9 mouse cellular contexts compared by ENCODE assay signal in the genomic region with DNA sequence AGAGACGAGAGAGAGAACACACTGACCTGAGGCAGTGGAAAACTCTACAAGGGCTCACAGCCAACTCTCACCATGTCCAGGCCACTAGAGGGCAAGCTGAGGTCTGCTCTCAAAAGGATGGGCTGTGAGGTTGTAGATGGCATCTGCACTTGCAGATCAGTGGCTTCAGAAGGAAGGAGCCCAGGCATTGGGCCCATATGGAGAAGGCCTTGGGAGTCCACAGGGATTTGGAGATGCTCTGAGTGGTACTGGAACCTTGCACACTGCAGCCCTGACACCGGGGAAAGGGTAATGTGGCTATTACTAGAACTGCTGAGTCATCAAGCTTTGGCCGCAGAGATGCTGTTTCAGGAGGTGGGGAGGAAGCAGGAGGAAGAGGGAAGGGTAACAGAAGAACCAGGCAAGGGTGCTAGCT. TPM values are rescaled to one million over a fixed set of nuclear protein-coding genes. Genes with fewer than 3 reads are reported as not detected.
DNase-seq lines count a peak whose midpoint lies in the region; ATAC-seq and TF ChIP-seq lines count a peak whose summit lies in the region.
"Had no signal": no experiment of that assay in that cellular context is flagged by ENCODE, and none has a peak within 500 bp of the region (broad histone marks: within the 10 kb centered on the region; RNA-seq: fewer than 3 reads in every experiment).

No protein-coding gene starts in this region.

- H3K9ac ChIP-seq in intestine, postnatal 0 days (ENCODE audit: low read depth, low read length) = no peak overlapping the region
- no peak overlapping the region for H3K9ac ChIP-seq in intestine, embryonic 15.5 days
- no peak overlapping the region for H3K9ac ChIP-seq in lung, embryonic 14.5 days
- no peak overlapping the region for H3K9ac ChIP-seq in hindbrain, embryonic 13.5 days

- peaks cover 39% of the 10 kb centered on the region for H3K36me3 ChIP-seq in intestine, postnatal 0 days (ENCODE audit: control insufficient read depth, insufficient read depth)
- H3K36me3 ChIP-seq in intestine, embryonic 15.5 days = peaks cover 25% of the 10 kb centered on the region
- peaks cover 98% of the 10 kb centered on the region for H3K36me3 ChIP-seq in E14TG2a.4 (ENCODE audit: insufficient read depth, low read length)
- H3K36me3 ChIP-seq in lung, embryonic 14.5 days (ENCODE audit: insufficient read depth) = peaks cover 70% of the 10 kb centered on the region
- H3K36me3 ChIP-seq in hindbrain, embryonic 13.5 days = peaks cover 98% of the 10 kb centered on the region

- DNase-seq in gastrocnemius, postnatal 25 days = peak; percentile 45
- DNase-seq in lung, embryonic 14.5 days = peak; percentile 39
- no peak for DNase-seq in right cerebral cortex, postnatal 14 days

- H3K4me2 ChIP-seq in intestine, postnatal 0 days (replicated peaks; ENCODE audit: low read depth) = no peak overlapping the region
- H3K4me2 ChIP-seq in intestine, embryonic 15.5 days (replicated peaks) = no peak overlapping the region
- H3K4me2 ChIP-seq in lung, embryonic 14.5 days = no peak overlapping the region
- H3K4me2 ChIP-seq in hindbrain, embryonic 13.5 days = no peak overlapping the region

- no peak for ATAC-seq in intestine, postnatal 0 days
- ATAC-seq in intestine, embryonic 15.5 days = no peak
- ATAC-seq in lung, embryonic 14.5 days (ENCODE audit: insufficient read depth) = no peak
- ATAC-seq in hindbrain, embryonic 13.5 days (ENCODE audit: low FRiP score) = no peak

- H3K27me3 ChIP-seq in intestine, postnatal 0 days (replicated peaks; ENCODE audit: control insufficient read depth, insufficient read depth, low read length) = no peaks in the 10 kb centered on the region
- H3K27me3 ChIP-seq in intestine, embryonic 15.5 days (replicated peaks) = no peaks in the 10 kb centered on the region
- no peaks in the 10 kb centered on the region for H3K27me3 ChIP-seq in E14TG2a.4 (ENCODE audit: insufficient read depth, low read length)
- H3K27me3 ChIP-seq in lung, embryonic 14.5 days (ENCODE audit: insufficient read depth, low read length) = no peaks in the 10 kb centered on the region
- no peaks in the 10 kb centered on the region for H3K27me3 ChIP-seq in hindbrain, embryonic 13.5 days

- H3K4me1 ChIP-seq in intestine, postnatal 0 days (replicated peaks; ENCODE audit: control insufficient read depth, insufficient read depth, low read length) = no peaks in the 10 kb centered on the region
- H3K4me1 ChIP-seq in intestine, embryonic 15.5 days (replicated peaks) = no peaks in the 10 kb centered on the region
- peaks cover 46% of the 10 kb centered on the region for H3K4me1 ChIP-seq in E14TG2a.4 (replicated peaks; ENCODE audit: low read depth, low read length)
- H3K4me1 ChIP-seq in bone marrow, adult 2 months (ENCODE audit: control insufficient read depth, insufficient read depth, low read length) = peaks cover 2% of the 10 kb centered on the region; the same call in 1 of the 2 replicates
- no peaks in the 10 kb centered on the region for H3K4me1 ChIP-seq in lung, embryonic 14.5 days (ENCODE audit: insufficient read depth)
- no peaks in the 10 kb centered on the region for H3K4me1 ChIP-seq in hindbrain, embryonic 13.5 days (replicated peaks)

- WGBS in intestine, postnatal 0 days = 66% methylated on average over 3 of the region's 3 CpGs
- WGBS in intestine, embryonic 15.5 days = 78% methylated on average over 3 of the region's 3 CpGs
- WGBS in bone marrow, adult 2 months = 14% methylated on average over 3 of the region's 3 CpGs
- 75% methylated on average over 3 of the region's 3 CpGs for WGBS in lung, embryonic 14.5 days
- WGBS in hindbrain, embryonic 13.5 days = 74% methylated on average over 3 of the region's 3 CpGs

- H3K9me3 ChIP-seq in intestine, postnatal 0 days (ENCODE audit: control insufficient read depth) = no peaks in the 10 kb centered on the region
- H3K9me3 ChIP-seq in intestine, embryonic 15.5 days = no peaks in the 10 kb centered on the region
- peaks cover 29% of the 10 kb centered on the region for H3K9me3 ChIP-seq in E14TG2a.4 (ENCODE audit: low read length)
- H3K9me3 ChIP-seq in lung, embryonic 14.5 days (ENCODE audit: low read depth, low read length) = no peaks in the 10 kb centered on the region
- H3K9me3 ChIP-seq in hindbrain, embryonic 13.5 days = no peaks in the 10 kb centered on the region

- no peak for TF ChIP-seq POLR2A in bone marrow, adult 2 months (IDR thresholded peaks at IDR 0.05; ENCODE audit: borderline replicate concordance, control insufficient read depth, low read depth, low read length)

- no peak overlapping the region for H3K4me3 ChIP-seq in intestine, postnatal 0 days (ENCODE audit: low read depth, low read length)
- no peak overlapping the region for H3K4me3 ChIP-seq in intestine, embryonic 15.5 days (replicated peaks)
- H3K4me3 ChIP-seq in E14TG2a.4 (replicated peaks; ENCODE audit: low read length) = no peak overlapping the region
- no peak overlapping the region for H3K4me3 ChIP-seq in bone marrow, adult 2 months (replicated peaks; ENCODE audit: control insufficient read depth, low read depth, low read length)
- no peak overlapping the region for H3K4me3 ChIP-seq in lung, embryonic 14.5 days (ENCODE audit: low read depth, low read length)
- no peak overlapping the region for H3K4me3 ChIP-seq in hindbrain, embryonic 13.5 days

- no peak overlapping the region for H3K27ac ChIP-seq in intestine, postnatal 0 days (ENCODE audit: low read depth, low read length)
- H3K27ac ChIP-seq in intestine, embryonic 15.5 days = no peak overlapping the region
- no peak overlapping the region for H3K27ac ChIP-seq in bone marrow, adult 2 months (ENCODE audit: control insufficient read depth, insufficient read depth, low read depth, low read length, poor library complexity)
- no peak overlapping the region for H3K27ac ChIP-seq in lung, embryonic 14.5 days (ENCODE audit: low read depth)
- no peak overlapping the region for H3K27ac ChIP-seq in hindbrain, embryonic 13.5 days

- peak; percentile 67 for TF ChIP-seq CTCF in intestine, postnatal 0 days (IDR thresholded peaks at IDR 0.05; ENCODE audit: low read depth)
- peak; percentile 19 for TF ChIP-seq CTCF in E14TG2a.4 (conservative IDR thresholded peaks at IDR 0.05; ENCODE audit: low read length)
- TF ChIP-seq CTCF in bone marrow, adult 2 months (IDR thresholded peaks at IDR 0.05; ENCODE audit: control insufficient read depth, insufficient read depth, low read length) = peak; percentile 49
- peak; percentile 51 for TF ChIP-seq CTCF in lung, embryonic 14.5 days (IDR thresholded peaks at IDR 0.05; ENCODE audit: low read depth)

RNA-seq across cellular contexts. Expression of a gene that starts 24.8 kb away (rescaled TPM):
- polyA plus RNA-seq in intestine, postnatal 0 days (2015; fragmentation: Nextera tagmentation; extraction: Ambion mirVana) = 4.7 and 4.8 TPM in 2 replicates
- polyA plus RNA-seq in intestine, embryonic 15.5 days (2015; fragmentation: Nextera tagmentation; extraction: Ambion mirVana) = 16.4 and 16.9 TPM in 2 replicates
- polyA plus RNA-seq in bone marrow, adult 2 months (2011; ENCODE audit: insufficient read depth, insufficient read length, low replicate concordance, missing spikeins) = 3.8 and 4.6 TPM in 2 replicates
- total RNA-seq in gastrocnemius, postnatal 25 days (2021) = 10 to 100 TPM; 10.8 to 10.9 TPM
- polyA plus RNA-seq in lung, embryonic 14.5 days (2014; fragmentation: Nextera tagmentation; extraction: Ambion mirVana) = 27.6 and 29.4 TPM in 2 replicates
- 26.3 and 28.2 TPM in 2 replicates for polyA plus RNA-seq in hindbrain, embryonic 13.5 days (2015; fragmentation: Nextera tagmentation; extraction: Ambion mirVana)

RNA-seq across cellular contexts. Expression of a gene that starts 50.4 kb away (rescaled TPM):
- polyA plus RNA-seq in intestine, postnatal 0 days (2015; fragmentation: Nextera tagmentation; extraction: Ambion mirVana) = 0.73 and 1.5 TPM in 2 replicates
- 1.5 and 1.6 TPM in 2 replicates for polyA plus RNA-seq in intestine, embryonic 15.5 days (2015; fragmentation: Nextera tagmentation; extraction: Ambion mirVana)
- 16.3 and 26.8 TPM in 2 replicates for polyA plus RNA-seq in bone marrow, adult 2 months (2011; ENCODE audit: insufficient read depth, insufficient read length, low replicate concordance, missing spikeins)
- total RNA-seq in gastrocnemius, postnatal 25 days (2021) = not detected
- 1.9 TPM in 2 replicates for polyA plus RNA-seq in lung, embryonic 14.5 days (2014; fragmentation: Nextera tagmentation; extraction: Ambion mirVana)
- 1.7 and 2.3 TPM in 2 replicates for polyA plus RNA-seq in hindbrain, embryonic 13.5 days (2015; fragmentation: Nextera tagmentation; extraction: Ambion mirVana)

RNA-seq across cellular contexts. Expression of a gene that starts 50.5 kb away (rescaled TPM):
- polyA plus RNA-seq in intestine, postnatal 0 days (2015; fragmentation: Nextera tagmentation; extraction: Ambion mirVana) = 24.3 and 25.1 TPM in 2 replicates
- polyA plus RNA-seq in intestine, embryonic 15.5 days (2015; fragmentation: Nextera tagmentation; extraction: Ambion mirVana) = 51.1 and 54.0 TPM in 2 replicates
- 24.8 and 65.0 TPM in 2 replicates for polyA plus RNA-seq in bone marrow, adult 2 months (2011; ENCODE audit: insufficient read depth, insufficient read length, low replicate concordance, missing spikeins)
- 10 to 100 TPM; 14.8 to 21.5 TPM for total RNA-seq in gastrocnemius, postnatal 25 days (2021)
- polyA plus RNA-seq in lung, embryonic 14.5 days (2014; fragmentation: Nextera tagmentation; extraction: Ambion mirVana) = 68.9 and 76.9 TPM in 2 replicates
- polyA plus RNA-seq in hindbrain, embryonic 13.5 days (2015; fragmentation: Nextera tagmentation; extraction: Ambion mirVana) = 71.0 and 72.8 TPM in 2 replicates

RNA-seq across cellular contexts. Expression of a gene that starts 57.2 kb away (rescaled TPM):
- 0.24 TPM in 1 of 2 replicates, not detected in the other for polyA plus RNA-seq in intestine, postnatal 0 days (2015; fragmentation: Nextera tagmentation; extraction: Ambion mirVana)
- 0.50 and 0.53 TPM in 2 replicates for polyA plus RNA-seq in intestine, embryonic 15.5 days (2015; fragmentation: Nextera tagmentation; extraction: Ambion mirVana)
- polyA plus RNA-seq in bone marrow, adult 2 months (2011; ENCODE audit: insufficient read depth, insufficient read length, low replicate concordance, missing spikeins) = 6.4 and 9.2 TPM in 2 replicates
- not detected for total RNA-seq in gastrocnemius, postnatal 25 days (2021)
- polyA plus RNA-seq in lung, embryonic 14.5 days (2014; fragmentation: Nextera tagmentation; extraction: Ambion mirVana) = 0.30 TPM in 1 of 2 replicates, not detected in the other
- 0.14 TPM in 1 of 2 replicates, not detected in the other for polyA plus RNA-seq in hindbrain, embryonic 13.5 days (2015; fragmentation: Nextera tagmentation; extraction: Ambion mirVana)
- polyA plus RNA-seq: neural tube, embryonic 11.5 days had no signal
